Mouse (Mus musculus): ENCODE results near the gene Csmd2.

DNA sequence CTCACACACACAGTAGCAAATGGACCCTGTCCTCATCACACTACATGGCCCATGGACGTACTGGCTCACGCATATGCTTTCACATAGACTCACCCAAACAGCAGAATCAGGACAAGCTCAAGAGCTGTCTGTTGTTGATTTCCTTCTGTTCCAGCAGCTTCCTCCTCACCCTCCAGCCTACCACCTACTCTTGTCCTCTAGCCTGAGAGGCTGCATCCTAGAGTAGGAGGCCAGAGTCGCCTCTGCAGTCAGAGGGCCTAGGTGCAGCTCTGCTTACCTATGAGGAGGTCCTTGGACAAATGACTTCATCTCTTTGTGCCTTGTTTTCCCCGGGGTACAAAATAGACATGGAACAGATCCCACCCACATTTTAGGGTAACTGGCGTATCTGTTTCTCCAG is 403.8 kb downstream of the Csmd2 start:
- TF ChIP-seq ZNF384 (IDR thresholded peaks at IDR 0.05; ENCODE audit: low read depth, low read length) (no peak), CHD2 (IDR thresholded peaks at IDR 0.05; ENCODE audit: low read depth, low read length) (no peak)
